Mouse (Mus musculus) fat pad, adult 2 months (tissue): ENCODE results near the gene Slc25a21.
A peak's percentile ranks its signal among the peaks of the same experiment; 100 is the strongest.

Experiments
- DNase-seq: peaks from one replicate; pipeline ENCODE4 v3.0.0-alpha.2; 2011; ENCODE audit warnings: low read depth, low spot score; ENCODE audit errors: extremely low read depth

The Slc25a21 gene

DNA sequence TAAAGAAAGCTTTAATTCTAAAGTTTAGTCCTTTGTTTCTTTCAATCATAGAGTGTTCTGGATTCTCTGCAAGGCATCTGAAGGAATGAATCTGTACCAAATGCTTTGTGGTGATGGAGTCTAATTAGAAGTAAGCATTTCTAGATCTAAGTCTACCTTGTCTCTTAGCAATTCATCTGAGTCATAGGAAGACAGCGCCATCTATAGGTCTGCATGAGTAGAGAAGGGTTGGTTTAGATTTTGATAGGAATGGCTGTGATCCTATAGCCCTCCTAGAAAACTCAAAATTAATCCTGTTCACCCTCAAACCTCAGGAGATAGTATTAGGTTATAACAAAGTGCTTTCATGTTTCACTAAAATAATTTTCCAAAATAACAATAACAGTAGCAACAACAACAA is 11.8 kb downstream of the Slc25a21 start:
- no peak for DNase-seq

DNA sequence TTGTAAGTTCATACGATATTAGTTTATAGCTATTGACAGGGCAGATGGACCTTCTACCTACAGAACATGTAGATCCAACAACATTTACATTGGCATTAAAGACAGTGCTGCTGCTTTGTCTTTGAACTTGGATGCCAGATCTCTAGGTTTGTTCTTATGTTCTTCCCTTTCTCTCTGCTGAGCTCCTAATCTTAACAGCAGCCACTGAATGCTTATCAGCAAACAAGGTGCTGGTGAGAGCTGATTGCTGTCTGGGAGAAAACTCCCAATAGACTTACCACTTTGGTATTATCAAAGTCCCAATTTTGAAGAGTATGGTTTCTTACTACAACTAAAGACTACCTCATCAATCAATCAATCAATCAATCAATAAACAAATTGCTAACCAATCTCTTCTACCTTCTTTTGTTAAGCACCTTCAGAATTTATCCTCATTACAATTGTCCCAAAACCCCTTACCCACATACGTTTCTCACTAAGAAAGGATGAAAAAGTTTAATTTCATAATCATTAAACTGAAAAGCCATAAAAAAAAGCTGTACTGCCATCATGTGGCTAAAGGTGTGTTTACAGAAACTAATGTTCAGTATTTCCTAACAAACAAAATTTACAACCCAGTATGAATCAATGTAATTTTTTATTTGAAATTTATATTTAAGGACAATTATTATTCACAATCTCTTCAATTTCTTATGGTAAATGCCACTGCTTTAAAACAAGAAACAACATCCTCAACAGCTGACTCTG is 12.7 kb downstream of the Slc25a21 start:
- DNase-seq, result no peak

DNA sequence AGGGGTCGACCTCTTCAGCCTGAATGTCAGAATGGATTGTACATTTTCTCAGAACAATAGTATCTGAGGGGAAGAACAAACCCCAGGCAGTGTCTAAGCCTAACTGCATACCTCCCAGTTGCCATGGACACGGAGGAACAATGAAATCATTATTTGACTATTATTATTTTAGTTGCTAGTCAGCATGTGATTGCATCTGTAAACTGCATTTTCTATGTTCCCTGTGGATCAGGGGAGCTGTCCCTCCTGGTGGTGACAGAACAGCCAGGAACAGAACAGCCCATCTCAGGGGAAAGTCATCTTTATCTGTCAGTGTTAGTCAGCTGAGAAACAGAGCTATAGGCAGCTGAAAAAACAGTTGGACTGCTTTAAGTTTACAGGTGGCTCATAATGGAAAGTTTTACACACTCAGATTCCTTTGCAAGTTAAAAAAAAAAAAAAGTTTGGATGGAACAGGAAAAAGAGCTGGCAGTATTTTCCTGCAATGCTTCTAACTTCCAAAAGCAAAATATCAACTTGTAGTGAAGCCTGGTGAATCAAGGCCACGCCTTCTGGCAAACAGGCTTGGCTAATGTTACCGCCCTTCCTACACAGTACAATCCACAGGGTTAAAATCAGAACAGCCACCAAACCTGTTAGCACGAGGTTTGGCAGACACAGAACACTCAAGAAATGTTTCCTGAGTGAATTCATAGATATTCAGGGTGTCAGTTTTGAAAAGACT is 17.6 kb downstream of the Slc25a21 start:
- no peak for DNase-seq

DNA sequence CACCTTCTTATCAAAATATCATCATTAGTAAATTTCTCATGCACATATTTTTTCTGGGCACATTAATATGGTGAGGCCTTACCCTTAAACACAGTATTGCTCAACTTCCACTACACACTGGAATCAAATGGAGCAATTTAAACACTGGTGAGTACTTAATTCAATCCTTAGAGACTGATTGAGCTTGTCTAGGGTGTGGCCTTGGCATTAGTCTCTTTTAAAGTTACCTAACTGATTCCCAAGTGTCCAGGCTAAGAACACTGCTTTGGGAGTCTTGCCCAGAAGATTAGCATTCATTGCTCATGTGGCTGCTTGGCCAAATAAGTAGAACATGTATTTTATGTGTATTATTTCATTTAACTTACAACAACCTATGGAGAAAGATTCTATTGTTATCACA is 18.5 kb downstream of the Slc25a21 start:
- peak; percentile 46 for DNase-seq

DNA sequence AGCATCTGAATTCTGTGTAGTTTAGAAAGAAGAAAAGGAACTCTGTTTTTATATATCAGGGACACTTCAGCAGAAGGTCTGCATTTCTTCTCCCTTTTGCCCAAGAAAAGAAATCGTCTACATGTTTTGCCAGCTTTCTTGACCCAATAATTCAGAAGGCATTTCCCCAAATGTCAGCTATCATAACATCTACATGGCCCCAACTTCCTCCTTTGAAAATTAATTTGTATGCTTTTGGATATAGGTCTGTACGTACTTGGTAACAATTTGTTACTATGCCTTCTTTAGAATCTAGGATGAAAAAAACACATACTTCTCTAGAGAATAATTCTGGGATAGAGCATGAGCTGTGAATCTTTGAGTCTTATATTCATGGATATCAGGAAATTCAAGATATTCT is 34.0 kb downstream of the Slc25a21 start:
- no peak for DNase-seq

DNA sequence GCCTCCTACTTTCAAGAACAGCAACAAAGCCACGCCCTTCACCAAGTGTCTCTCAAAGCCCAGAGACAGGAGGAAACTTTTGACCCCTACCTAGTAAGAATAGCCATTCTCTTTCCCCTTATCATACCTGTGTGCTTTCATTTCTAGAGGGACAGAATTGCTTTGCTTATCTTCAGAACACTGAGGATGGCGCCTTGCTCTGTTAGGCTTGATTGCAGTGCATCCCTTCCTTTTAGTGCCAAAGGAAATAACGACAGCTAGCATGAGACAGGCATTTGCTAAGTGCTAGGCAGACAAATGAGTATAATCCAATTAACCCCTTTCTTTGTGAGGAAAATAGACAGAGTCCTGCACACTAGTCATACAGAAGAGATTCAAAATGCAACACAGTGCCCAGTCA is 34.4 kb downstream of the Slc25a21 start:
- no peak for DNase-seq

DNA sequence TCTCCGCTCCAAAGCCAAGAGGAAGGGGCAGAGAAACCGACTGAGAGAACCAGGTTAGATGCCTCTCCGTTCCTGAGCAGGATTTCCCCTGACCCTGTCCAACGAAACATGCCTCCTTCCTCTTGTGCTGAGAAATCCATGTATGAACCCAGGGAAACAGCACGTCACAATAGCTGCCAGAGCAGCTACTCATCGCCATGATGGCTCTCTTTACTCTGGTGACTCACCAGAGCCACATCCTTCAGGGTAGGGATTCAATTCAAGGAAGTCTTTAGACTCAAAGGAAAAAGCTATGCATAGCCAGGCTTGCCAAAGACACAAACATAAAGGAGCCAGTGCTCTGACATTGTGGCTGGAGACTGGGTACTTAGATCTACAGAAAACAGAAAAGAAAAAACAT is 37.4 kb downstream of the Slc25a21 start:
- no peak for DNase-seq

DNA sequence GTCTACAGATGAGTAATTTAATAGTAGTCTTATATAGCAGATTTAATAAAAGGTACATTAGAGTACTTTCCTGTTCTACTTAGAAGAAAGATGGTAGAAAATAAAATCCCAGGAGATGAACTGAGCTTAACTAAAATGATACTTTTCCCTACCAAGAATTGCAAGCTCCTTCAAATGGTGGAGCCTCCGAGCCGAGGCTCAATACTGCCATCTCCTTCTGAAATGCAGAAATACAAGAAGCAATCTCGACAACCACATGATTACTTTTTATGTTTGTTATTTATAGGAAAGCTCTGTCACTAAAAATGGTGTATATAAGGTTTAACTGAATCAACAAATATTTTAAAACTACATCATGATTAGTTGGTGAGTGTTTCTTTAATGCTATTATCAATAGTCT is 39.0 kb downstream of the Slc25a21 start:
- no peak for DNase-seq

DNA sequence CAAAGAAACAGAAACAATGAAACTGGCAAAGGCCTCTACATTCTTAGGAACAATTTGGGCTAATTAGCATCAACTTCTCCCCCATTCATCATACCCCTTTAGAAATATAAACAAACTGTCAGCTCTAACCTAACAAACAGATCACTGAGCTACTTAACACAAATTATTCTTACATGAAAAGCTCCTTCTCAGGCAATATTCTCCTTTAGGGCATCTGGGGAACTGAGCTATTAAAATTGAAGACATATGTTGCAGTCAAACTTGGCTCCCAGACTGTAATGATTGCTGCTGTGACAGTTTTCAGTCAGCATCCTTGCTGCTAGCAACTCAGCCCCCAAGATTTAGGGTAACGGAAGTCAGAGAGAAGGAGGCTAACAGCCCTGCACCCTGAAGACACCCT is 58.3 kb downstream of the Slc25a21 start:
- DNase-seq, result no peak

DNA sequence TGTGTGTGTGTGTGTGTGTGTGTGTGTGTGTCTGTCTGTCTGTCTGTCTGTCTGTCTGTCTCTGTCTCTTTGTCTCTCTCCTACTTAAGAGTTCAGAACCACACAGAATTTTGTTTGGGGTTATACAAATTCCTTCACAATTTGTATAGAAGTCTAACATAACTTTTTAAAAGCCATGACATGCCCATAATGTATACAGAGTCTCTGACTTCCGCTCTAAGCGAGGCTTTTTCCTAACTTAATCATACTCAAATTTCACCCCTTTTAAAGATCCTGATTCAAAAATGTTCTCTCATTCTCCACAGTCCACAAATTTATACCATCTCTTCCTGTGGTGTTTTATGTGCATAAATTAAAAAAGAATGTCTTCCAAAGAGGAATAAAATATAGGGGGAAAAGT is 59.5 kb downstream of the Slc25a21 start:
- DNase-seq, result no peak

DNA sequence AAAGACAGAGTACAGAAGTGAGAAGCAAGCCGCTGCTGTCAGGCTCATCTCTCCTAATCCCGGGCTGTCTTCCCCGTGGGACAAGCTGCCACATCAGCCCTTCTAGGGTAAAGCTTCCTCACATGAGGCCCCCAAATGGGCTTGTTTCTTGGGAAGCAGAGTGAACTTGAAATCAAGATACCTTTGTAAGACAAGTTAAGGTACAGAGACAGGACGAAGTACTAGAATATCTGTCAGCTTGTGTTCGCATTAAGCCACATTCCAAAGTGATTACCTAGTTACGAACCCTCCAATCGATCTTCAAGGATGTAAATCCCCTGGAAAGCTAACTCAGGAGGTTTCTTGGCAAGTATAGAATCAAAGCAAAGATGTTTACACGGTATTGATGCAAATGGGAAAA is 78.7 kb downstream of the Slc25a21 start:
- no peak for DNase-seq

DNA sequence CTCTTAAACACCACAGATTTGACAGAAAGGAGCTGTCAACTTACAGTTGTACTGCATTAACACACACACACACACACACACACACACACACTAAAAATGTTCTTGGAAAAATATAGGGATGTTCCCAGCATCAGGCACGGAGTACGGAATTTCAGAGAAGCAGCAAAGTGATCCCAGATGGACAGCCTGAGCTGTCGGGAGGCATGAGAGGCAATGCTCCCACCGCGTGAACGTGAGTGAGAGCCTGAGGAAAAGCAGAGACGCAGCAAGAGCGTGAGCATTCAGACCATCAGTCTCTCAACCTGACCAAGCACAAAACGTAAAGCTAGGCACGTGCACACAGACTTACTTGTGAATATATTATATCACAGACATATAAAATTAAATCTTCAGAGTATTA is 81.8 kb downstream of the Slc25a21 start:
- no peak for DNase-seq

DNA sequence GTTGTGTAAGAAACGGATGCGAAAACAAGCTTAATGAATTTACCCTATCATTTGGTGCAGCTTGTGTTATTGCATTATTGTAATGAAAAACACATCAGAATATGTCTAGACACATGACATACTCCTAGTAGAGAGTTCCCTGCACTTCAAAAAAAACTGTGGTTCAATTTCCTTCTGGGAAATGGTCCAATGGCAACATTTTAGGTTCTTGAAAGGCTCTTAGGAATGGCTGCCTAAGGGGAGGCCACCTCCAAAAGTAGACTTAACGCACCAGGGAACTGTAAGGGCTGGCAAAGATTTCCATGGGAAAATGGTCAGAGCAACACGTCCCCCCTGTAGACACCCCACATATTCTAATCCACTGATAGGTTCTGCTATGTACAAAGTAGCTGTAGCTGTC is 87.9 kb downstream of the Slc25a21 start:
- no peak for DNase-seq

DNA sequence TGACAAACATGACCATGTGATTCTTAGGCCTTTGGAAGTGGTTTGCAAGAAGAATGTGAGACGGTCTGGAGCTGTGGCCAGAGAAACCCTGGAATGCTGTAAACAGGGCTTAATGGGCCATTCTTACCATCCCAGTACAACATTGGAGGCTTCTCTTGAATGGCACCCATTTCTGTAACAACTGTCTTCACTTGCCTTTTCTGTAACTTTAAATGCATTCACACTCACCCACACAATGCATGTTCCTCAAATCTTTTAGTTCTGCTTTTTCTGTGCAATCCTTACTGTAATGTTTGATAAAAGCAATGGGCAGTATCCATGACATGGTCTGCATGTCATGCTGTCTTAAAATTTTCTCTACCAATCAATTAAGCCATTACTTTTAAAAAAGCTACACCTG is 95.0 kb downstream of the Slc25a21 start:
- DNase-seq, result no peak

DNA sequence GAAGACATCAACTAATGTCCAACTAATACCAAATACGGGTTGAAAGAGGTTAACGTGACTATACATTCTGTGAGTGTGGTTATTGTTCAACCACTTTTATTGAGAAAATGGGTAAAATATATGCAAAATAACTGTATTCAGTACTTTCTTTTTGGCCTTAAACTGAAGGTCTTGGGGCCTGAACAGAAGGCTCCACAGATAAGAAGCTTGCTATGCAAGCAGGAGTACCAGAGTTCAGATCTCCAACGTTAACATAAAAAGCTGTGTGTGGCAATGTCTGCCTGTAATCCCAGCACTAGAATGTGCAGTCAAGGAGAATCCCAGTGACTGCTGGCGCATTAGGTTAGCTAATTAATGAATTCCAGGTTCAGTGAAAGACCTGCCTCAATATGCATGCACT is 96.7 kb downstream of the Slc25a21 start:
- DNase-seq, result no peak

DNA sequence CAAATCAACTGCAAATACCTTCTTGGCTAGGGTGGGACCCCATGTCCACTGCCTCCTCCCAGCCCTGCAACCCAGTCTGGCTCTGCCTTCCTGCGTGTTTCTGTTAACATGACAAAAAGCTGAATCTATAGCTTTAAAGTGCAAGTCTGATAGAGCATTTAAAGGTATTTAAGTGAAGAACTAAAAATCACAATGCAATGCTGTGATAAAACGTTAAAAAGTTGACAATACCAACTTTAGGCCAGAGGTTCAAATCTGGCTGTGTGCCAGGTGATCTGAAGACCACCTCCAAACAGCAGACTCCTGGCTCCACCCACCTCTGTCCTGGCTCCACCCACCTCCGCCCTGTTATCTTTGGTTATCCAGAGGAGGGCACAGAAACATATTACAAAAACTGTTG is 98.2 kb downstream of the Slc25a21 start:
- DNase-seq, result no peak

DNA sequence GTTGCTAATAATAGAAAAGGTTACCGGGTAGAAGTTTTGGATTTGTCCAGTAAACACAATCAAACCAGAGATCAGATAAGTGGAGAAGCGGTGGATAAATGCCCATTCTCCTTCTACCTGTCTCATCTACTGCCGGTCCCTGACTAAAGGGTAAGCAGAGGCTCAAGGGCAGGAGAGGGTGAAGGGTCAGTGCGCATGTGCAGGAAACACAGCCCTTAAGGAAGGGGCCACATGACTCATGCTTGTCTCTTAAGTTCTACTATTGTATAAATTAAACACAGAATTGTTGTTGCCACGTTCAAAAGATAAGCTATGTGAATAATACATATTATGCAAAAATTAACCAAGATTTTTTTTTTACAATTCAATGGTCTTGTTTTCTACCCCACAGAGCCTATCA is 98.9 kb downstream of the Slc25a21 start:
- DNase-seq, result no peak

DNA sequence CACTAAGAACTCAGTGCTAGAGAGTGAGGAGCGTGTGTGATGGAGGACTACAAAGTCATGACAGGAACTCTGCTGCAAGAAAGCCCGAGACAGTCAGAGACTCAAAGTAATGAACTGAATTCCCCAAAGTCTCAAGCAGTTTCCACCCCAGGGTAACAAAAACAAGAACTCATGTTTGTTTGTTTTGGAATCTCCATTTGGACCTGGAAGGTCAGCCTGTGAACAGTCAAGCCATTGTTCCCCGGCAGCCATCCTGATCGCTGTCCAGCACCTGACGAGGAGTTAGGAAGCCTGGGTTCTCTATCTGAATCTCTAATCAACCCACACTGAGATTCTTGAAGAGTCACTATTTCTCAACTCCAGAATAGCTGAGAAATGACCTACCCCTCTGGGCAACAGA is 104.2 kb downstream of the Slc25a21 start:
- DNase-seq, result peak; percentile 14

DNA sequence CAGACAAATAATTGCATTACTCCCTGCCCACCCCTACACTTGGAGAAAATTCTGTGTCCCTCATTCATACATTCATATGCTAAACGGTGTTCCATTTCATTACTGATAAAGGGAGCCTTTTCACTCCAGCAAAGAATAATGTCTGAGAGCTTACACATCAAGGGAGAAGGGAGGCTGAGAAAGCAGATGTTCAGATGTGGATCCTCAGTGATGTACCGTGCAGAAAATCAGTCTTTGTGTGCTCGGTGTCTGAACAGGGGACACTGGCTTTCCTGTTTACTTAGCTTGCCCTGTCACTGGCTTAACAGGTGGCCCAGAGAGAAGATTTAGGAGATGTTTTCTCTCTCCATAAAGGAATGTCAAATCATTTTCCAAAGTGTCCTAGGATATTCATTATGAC is 112.8 kb downstream of the Slc25a21 start:
- DNase-seq, result no peak

DNA sequence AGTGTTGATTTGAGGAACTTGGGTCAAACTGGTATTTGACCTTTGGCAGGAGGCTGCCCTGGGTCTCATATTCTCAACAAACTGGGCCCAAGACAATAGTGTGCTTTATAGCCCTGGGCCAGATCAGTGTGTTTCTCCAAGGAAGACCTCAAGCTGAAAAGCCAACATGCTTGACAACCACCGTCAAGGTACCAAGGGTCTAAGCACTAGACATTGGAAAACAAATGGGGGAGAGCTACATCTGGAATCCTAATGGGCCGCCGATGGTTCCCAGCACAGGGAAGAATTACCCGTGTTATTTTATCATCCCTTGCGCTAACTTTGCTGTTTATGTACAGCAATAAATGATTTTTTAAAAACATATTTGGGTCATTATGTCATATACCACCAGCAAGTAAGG is 113.7 kb downstream of the Slc25a21 start:
- DNase-seq, result no peak

DNA sequence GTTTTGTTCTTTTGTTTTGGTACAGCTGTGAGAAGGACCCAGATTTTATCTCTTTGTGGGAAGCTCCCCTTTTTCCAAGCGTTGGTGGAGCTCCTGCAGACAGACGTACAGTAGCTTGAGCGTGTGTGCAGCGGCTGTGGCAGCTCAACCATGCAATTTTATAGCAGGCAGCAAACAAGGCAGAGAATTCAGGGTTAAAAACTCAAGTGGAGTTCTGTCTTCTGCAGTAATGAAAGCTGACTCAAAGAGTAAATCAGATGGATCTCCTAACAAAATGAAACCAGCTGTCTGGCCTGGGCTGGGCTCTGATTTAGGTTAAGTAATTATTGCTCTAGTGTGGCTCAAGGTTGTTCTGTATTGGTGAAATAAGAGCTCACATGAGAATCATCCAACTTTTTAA is 120.7 kb downstream of the Slc25a21 start:
- DNase-seq, result no peak

DNA sequence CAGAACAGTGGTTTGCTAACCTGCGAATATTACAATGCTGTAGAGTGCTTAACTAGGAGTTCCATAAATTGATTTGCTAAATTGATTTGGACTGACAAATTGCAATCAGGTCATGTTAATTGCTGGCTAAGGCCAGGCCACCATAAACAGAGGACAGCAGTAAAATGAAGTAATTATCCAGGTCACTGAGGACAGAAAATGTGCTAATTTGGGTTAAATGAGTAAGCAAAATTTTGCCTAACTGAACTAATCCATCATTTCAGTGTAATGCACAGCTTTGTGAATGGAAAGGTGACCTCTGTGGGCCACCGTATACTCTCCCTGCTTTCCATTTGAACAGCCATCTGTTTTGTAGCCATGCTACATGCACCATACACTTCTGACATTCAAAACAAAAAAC is 124.7 kb downstream of the Slc25a21 start:
- no peak for DNase-seq

DNA sequence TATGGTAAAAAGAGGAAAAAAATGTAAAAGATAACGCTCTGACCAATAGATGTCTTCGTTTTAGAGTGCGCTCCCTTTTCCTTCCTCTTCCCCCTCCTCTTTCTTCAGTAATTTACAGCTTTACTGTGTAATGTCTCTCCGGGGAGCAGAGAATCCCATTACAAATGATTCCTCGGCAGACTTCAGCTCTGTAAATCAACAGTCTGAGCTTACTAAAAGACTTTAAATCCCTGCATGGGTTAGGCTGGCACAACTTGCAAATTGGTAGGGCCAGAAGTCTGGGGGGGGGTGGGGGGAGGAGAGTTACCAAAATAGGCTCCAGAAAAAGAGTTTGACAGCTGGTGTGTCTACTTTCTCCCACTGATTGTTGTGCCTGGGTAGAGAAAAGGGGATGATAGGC is 128.7 kb downstream of the Slc25a21 start:
- no peak for DNase-seq
